In the genomic region with DNA sequence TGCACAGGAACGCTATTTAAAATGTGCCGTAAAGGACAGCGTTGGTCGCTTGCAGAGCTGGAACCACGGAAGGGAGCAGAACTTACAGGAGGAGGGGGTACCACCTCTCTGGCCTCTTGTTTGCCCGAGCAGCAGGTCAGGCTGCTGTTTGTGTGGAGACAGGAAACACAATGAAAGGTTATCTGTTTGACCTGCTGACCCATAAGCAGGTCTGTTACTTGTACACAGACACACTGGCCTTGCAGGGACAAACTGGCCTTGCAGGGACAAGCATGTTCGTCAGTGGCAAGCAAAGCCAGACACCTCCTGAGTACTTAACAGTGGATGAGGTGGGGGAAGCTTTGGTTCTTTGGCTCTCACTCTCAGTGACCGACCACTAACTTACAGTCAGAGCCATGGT, we compare ENCODE assay signal across 8 mouse cellular contexts. TPM values are rescaled to one million over a fixed set of nuclear protein-coding genes. Genes with fewer than 3 reads are reported as not detected.
DNase-seq lines count a peak whose midpoint lies in the region; ATAC-seq and TF ChIP-seq lines count a peak whose summit lies in the region.

No protein-coding gene starts in this region.

- no peak overlapping the region; the same call in 1 of the 2 replicates for H3K27ac ChIP-seq in forebrain, postnatal 0 days (ENCODE audit: low read depth, low read length)
- no peak overlapping the region for H3K27ac ChIP-seq in liver, embryonic 14.5 days

- H3K36me3 ChIP-seq in E14TG2a.4 (ENCODE audit: insufficient read depth, low read length): peaks cover 29% of the 10 kb centered on the region
- H3K36me3 ChIP-seq in forebrain, postnatal 0 days (ENCODE audit: insufficient read depth): no peaks in the 10 kb centered on the region
- no peaks in the 10 kb centered on the region; the same call in 1 of the 2 replicates for H3K36me3 ChIP-seq in liver, embryonic 14.5 days (replicated peaks; ENCODE audit: control insufficient read depth, insufficient read depth, low read depth)

- peaks cover 72% of the 10 kb centered on the region for H3K4me1 ChIP-seq in E14TG2a.4 (replicated peaks; ENCODE audit: low read depth, low read length)
- H3K4me1 ChIP-seq in forebrain, postnatal 0 days (ENCODE audit: insufficient read depth): peaks cover 12% of the 10 kb centered on the region; the same call in 1 of the 2 replicates
- H3K4me1 ChIP-seq in liver, embryonic 14.5 days (replicated peaks; ENCODE audit: control insufficient read depth in 2 of 2, insufficient read depth in 2 of 2, low read length in 1 of 2): peaks cover 10 to 25% of the 10 kb centered on the region in 2 experiments

- TF ChIP-seq EP300 in liver, embryonic 14.5 days (IDR thresholded peaks at IDR 0.05; ENCODE audit: low read depth): no peak

- WGBS in forebrain, postnatal 0 days: 28% methylated on average over 8 of the region's 8 CpGs
- 57% methylated on average over 8 of the region's 8 CpGs for whole genome bisulfite sequencing in liver, embryonic 14.5 days (ENCODE audit: insufficient replicate concordance)

- H3K4me2 ChIP-seq in forebrain, postnatal 0 days (ENCODE audit: low read depth): peak overlapping the region; percentile 90
- peak overlapping the region; percentile 96 for H3K4me2 ChIP-seq in liver, embryonic 14.5 days (ENCODE audit: low read depth)

- H3K9me3 ChIP-seq in E14TG2a.4 (ENCODE audit: low read length): no peaks in the 10 kb centered on the region
- H3K9me3 ChIP-seq in forebrain, postnatal 0 days (ENCODE audit: low read length): no peaks in the 10 kb centered on the region
- no peaks in the 10 kb centered on the region for H3K9me3 ChIP-seq in liver, embryonic 14.5 days (ENCODE audit: control insufficient read depth, low read length)

- peak; percentile 39 for DNase-seq in embryo, embryonic 10 days (ENCODE audit: low spot score)
- DNase-seq in embryo, embryonic 11 days: no peak
- DNase-seq in forebrain, postnatal 0 days: no peak
- no peak for DNase-seq in liver, embryonic 14.5 days (ENCODE audit: low read depth in 3 of 3, low spot score in 3 of 3)
- DNase-seq in urinary bladder, adult 2 months (ENCODE audit: low spot score): no peak
- DNase-seq in cerebellum, adult 9-10 months: no peak

- ATAC-seq in forebrain, postnatal 0 days: no peak
- no peak for ATAC-seq in liver, embryonic 14.5 days (ENCODE audit: insufficient read depth)
- no peak for ATAC-seq in cerebellum, adult (ENCODE audit: insufficient number of reproducible peaks, low FRiP score, low TSS enrichment)

- H3K9ac ChIP-seq in forebrain, postnatal 0 days: peak overlapping the region; percentile 74; the same call in 1 of the 2 replicates
- H3K9ac ChIP-seq in liver, embryonic 14.5 days (replicated peaks): no peak overlapping the region

- peak overlapping the region; percentile 94 for H3K4me3 ChIP-seq in E14TG2a.4 (replicated peaks; ENCODE audit: low read length)
- peak overlapping the region; percentile 74 for H3K4me3 ChIP-seq in forebrain, postnatal 0 days (ENCODE audit: low read depth, low read length)
- H3K4me3 ChIP-seq in liver, embryonic 14.5 days (ENCODE audit: insufficient read depth in 1 of 2, low read depth in 2 of 2, low read length in 2 of 2): 0 out of 4 replicates have a peak overlapping the region, but pooled peaks of 1 of the 2 experiments have one; percentile 91

- TF ChIP-seq CTCF in E14TG2a.4 (conservative IDR thresholded peaks at IDR 0.05; ENCODE audit: low read length): no peak
- TF ChIP-seq CTCF in forebrain, postnatal 0 days (IDR thresholded peaks at IDR 0.05; ENCODE audit: low read depth): no peak
- no peak for TF ChIP-seq CTCF in liver, embryonic 14.5 days (IDR thresholded peaks at IDR 0.05; ENCODE audit: low read depth)

- H3K27me3 ChIP-seq in E14TG2a.4 (ENCODE audit: insufficient read depth, low read length): no peaks in the 10 kb centered on the region
- no peaks in the 10 kb centered on the region for H3K27me3 ChIP-seq in forebrain, postnatal 0 days (ENCODE audit: insufficient read depth, low read length)
- no peaks in the 10 kb centered on the region for H3K27me3 ChIP-seq in liver, embryonic 14.5 days (ENCODE audit: control insufficient read depth, insufficient read depth, low read length)

RNA-seq across cellular contexts. Expression of a gene that starts 2.1 kb away (rescaled TPM):
- 24.4 and 34.2 TPM in 2 replicates for total RNA-seq in forebrain, postnatal 0 days (2014; rRNA removed)
- polyA plus RNA-seq in forebrain, postnatal 0 days (2015; fragmentation: Nextera tagmentation; extraction: Ambion mirVana): 16.1 and 20.8 TPM in 2 replicates
- 6.7 and 8.3 TPM in 2 replicates for polyA plus RNA-seq in liver, embryonic 14.5 days (2012; rRNA removed)
- polyA plus RNA-seq in liver, embryonic 14.5 days (2014; fragmentation: Nextera tagmentation; extraction: Ambion mirVana): 9.5 and 10.7 TPM in 2 replicates
- polyA plus RNA-seq in urinary bladder, adult 2 months (2012; rRNA removed): 37.9 and 45.4 TPM in 2 replicates
